Mouse (Mus musculus) olfactory bulb, adult 2 months (tissue): ENCODE measurements around the gene Trpm7. TPM values are rescaled to one million over a fixed set of nuclear protein-coding genes. Genes with fewer than 3 reads are reported as not detected.

Source experiments
- H3K27ac ChIP-seq: fragments of 200-500 bp; 2 replicates; pipeline ENCODE4 v1.5.1; 2012; ENCODE audit warnings: low read depth, low read length; ENCODE audit not compliant: insufficient read depth
- H3K4me1 ChIP-seq: fragments of 200-500 bp; 2 replicates; pipeline ENCODE4 v1.6.1; 2012; ENCODE audit warnings: low read length; ENCODE audit not compliant: control insufficient read depth, insufficient read depth
- H3K4me3 ChIP-seq: fragments of 200-500 bp; 2 replicates; pipeline ENCODE4 v1.5.1; 2012; ENCODE audit warnings: mild to moderate bottlenecking, low read depth, low read length, moderate library complexity; ENCODE audit not compliant: insufficient read depth
- CTCF ChIP-seq: fragments of 200-500 bp; IDR thresholded peaks from 2 replicates; pipeline ENCODE4 v1.5.1; 2012; ENCODE audit warnings: low read depth, mild to moderate bottlenecking, low read length, moderate library complexity; ENCODE audit not compliant: insufficient read depth
- POLR2A ChIP-seq: fragments of 200-500 bp; IDR thresholded peaks from 2 replicates; pipeline ENCODE4 v1.6.1; 2012; ENCODE audit warnings: mild to moderate bottlenecking, low read depth, low read length, moderate library complexity; ENCODE audit not compliant: insufficient read depth
- WGBS: fragments of 180-500 bp; shearing (Covaris S2); methylation state at CpG from one replicate; pipeline ENCODE4 v1.1.7; 2018; 5-methylcytosine and 5-hydroxymethylcytosine counted together
- polyA plus RNA-seq: library from polyadenylated mRNA; stranded (reverse); fragments of >200 nt; gene quantifications from 2 replicates; pipeline ENCODE4 v1.2.4, GENCODE M21; 2012; ENCODE audit warnings: low replicate concordance; ENCODE audit not compliant: missing spikeins, insufficient read depth, insufficient read length

Trpm7 gene
- polyA plus RNA-seq, 1 experiment, result 261 TPM

GRCm38 (mm10) chr2:126865026-126865425 is 11.0 kb downstream of the Trpm7 start:
- Histone ChIP-seq H3K4me3 (no peak overlapping the region), H3K27ac (no peak overlapping the region), H3K4me1 (no peaks in the 10 kb centered on the region)
- TF ChIP-seq POLR2A, result no peak
- TF ChIP-seq CTCF, result no peak
- WGBS, result 84% methylated on average over 3 of the region's 3 CpGs

GRCm38 (mm10) chr2:126844751-126845150 is 31.3 kb downstream of the Trpm7 start:
- Histone ChIP-seq H3K4me3 (no peak overlapping the region), H3K27ac (no peak overlapping the region), H3K4me1 (no peaks in the 10 kb centered on the region)
- no peak for TF ChIP-seq POLR2A
- TF ChIP-seq CTCF, result no peak
- WGBS, result 91% methylated on average over 4 of the region's 4 CpGs

- WGBS, result 94% methylated on average over 5 of the region's 5 CpGs
- TF ChIP-seq POLR2A (no peak), CTCF (no peak)
- no peaks in the 10 kb centered on the region for H3K4me1 ChIP-seq
These were observed 37.2 kb downstream of the Trpm7 start for GRCm38 (mm10) chr2:126838848-126839247.

GRCm38 (mm10) chr2:126817414-126817813 is 58.6 kb downstream of the Trpm7 start:
- TF ChIP-seq POLR2A (no peak), CTCF (no peak)
- 93% methylated on average over 2 of the region's 2 CpGs for WGBS
- no peaks in the 10 kb centered on the region for H3K4me1 ChIP-seq

More at GRCm38 (mm10) chr2:126838848-126839247, 37.2 kb downstream of the Trpm7 start:
- H3K4me3 ChIP-seq, result no peak overlapping the region
- no peak overlapping the region for H3K27ac ChIP-seq

GRCm38 (mm10) chr2:126816644-126817347 is 59.2 kb downstream of the Trpm7 start:
- H3K4me3 ChIP-seq, result no peak overlapping the region
- TF ChIP-seq CTCF (no peak), POLR2A (no peak)
- H3K4me1 ChIP-seq, result no peaks in the 10 kb centered on the region
- WGBS, result 93% methylated on average over 4 of the region's 4 CpGs
- no peak overlapping the region for H3K27ac ChIP-seq

More at GRCm38 (mm10) chr2:126817414-126817813, 58.6 kb downstream of the Trpm7 start:
- no peak overlapping the region for H3K27ac ChIP-seq
- no peak overlapping the region for H3K4me3 ChIP-seq

- TF ChIP-seq CTCF (no peak), POLR2A (no peak)
- H3K4me1 ChIP-seq, result no peaks in the 10 kb centered on the region
- 11% methylated on average over 1 of the region's 1 CpGs for WGBS
These were observed 60.2 kb downstream of the Trpm7 start for GRCm38 (mm10) chr2:126815822-126816221.

GRCm38 (mm10) chr2:126801980-126802379 is 74.0 kb downstream of the Trpm7 start:
- Histone ChIP-seq H3K4me1 (no peaks in the 10 kb centered on the region), H3K27ac (no peak overlapping the region), H3K4me3 (no peak overlapping the region)
- 96% methylated on average over 3 of the region's 3 CpGs for WGBS
- TF ChIP-seq CTCF (no peak), POLR2A (no peak)

More at GRCm38 (mm10) chr2:126815822-126816221, 60.2 kb downstream of the Trpm7 start:
- H3K27ac ChIP-seq, result no peak overlapping the region
- H3K4me3 ChIP-seq, result no peak overlapping the region

GRCm38 (mm10) chr2:126798455-126798854 is 77.6 kb downstream of the Trpm7 start:
- H3K27ac ChIP-seq, result no peak overlapping the region
- WGBS, result 65% methylated on average over 5 of the region's 5 CpGs
- no peak overlapping the region for H3K4me3 ChIP-seq
- TF ChIP-seq CTCF (no peak), POLR2A (no peak)
- H3K4me1 ChIP-seq, result no peaks in the 10 kb centered on the region

- Histone ChIP-seq H3K4me3 (no peak overlapping the region), H3K4me1 (no peaks in the 10 kb centered on the region)
- 89% methylated on average over 3 of the region's 3 CpGs for WGBS
These were observed 80.3 kb downstream of the Trpm7 start for GRCm38 (mm10) chr2:126795708-126796107.

More at GRCm38 (mm10) chr2:126795708-126796107, 80.3 kb downstream of the Trpm7 start:
- no peak for TF ChIP-seq CTCF
- no peak for TF ChIP-seq POLR2A
- H3K27ac ChIP-seq, result no peak overlapping the region
